In genomic region chr4:120345676-120346465, GRCm38 (mm10) we compare ENCODE assay signal across 27 mouse cellular contexts. TPM values are rescaled to one million over a fixed set of nuclear protein-coding genes. Genes with fewer than 3 reads are reported as not detected.
DNase-seq lines count a peak whose midpoint lies in the region; ATAC-seq and TF ChIP-seq lines count a peak whose summit lies in the region.
"Had no signal": no experiment of that assay in that cellular context is flagged by ENCODE, and none has a peak within 500 bp of the region (broad histone marks: within the 10 kb centered on the region; RNA-seq: fewer than 3 reads in every experiment).

No protein-coding gene starts in this region.

- H3K4me2 ChIP-seq in heart, embryonic 12.5 days: no peak overlapping the region
- H3K4me2 ChIP-seq in liver, embryonic 11.5 days: no peak overlapping the region
- no peak overlapping the region for H3K4me2 ChIP-seq in liver, embryonic 14.5 days (ENCODE audit: low read depth)
- no peak overlapping the region for H3K4me2 ChIP-seq in liver, postnatal 0 days (ENCODE audit: low read depth, low read length)
- no peak overlapping the region for H3K4me2 ChIP-seq in hindbrain, postnatal 0 days (ENCODE audit: low read depth, low read length)
- H3K4me2 ChIP-seq: embryonic facial prominence, embryonic 13.5 days; forebrain, embryonic 12.5 days; forebrain, embryonic 15.5 days; heart, embryonic 11.5 days; heart, embryonic 15.5 days; hindbrain, embryonic 14.5 days had no signal

- ATAC-seq in heart, embryonic 12.5 days (ENCODE audit: insufficient number of reproducible peaks, low FRiP score): no peak
- peak; percentile 34; the same call in 1 of the 2 replicates for ATAC-seq in liver, embryonic 11.5 days (replicated peaks; ENCODE audit: low FRiP score)
- peak; percentile 45; the same call in 1 of the 2 replicates for ATAC-seq in liver, embryonic 14.5 days (ENCODE audit: insufficient read depth)
- ATAC-seq in liver, postnatal 0 days: peak; percentile 91
- no peak for ATAC-seq in hindbrain, postnatal 0 days
- ATAC-seq: activated CD4-positive, CD25-positive, alpha-beta regulatory T cell, adult 4 months; forebrain, embryonic 15.5 days had no signal

- no peaks in the 10 kb centered on the region for H3K27me3 ChIP-seq in heart, embryonic 12.5 days (replicated peaks)
- H3K27me3 ChIP-seq in liver, embryonic 11.5 days (replicated peaks; ENCODE audit: control insufficient read depth, insufficient read depth, low read length): no peaks in the 10 kb centered on the region
- no peaks in the 10 kb centered on the region for H3K27me3 ChIP-seq in liver, embryonic 14.5 days (ENCODE audit: control insufficient read depth, insufficient read depth, low read length)
- no peaks in the 10 kb centered on the region for H3K27me3 ChIP-seq in liver, postnatal 0 days (ENCODE audit: insufficient read depth, low read length)
- no peaks in the 10 kb centered on the region for H3K27me3 ChIP-seq in hindbrain, postnatal 0 days (ENCODE audit: insufficient read depth, low read length)
- H3K27me3 ChIP-seq: embryonic facial prominence, embryonic 13.5 days; forebrain, embryonic 12.5 days; forebrain, embryonic 15.5 days had no signal

- DNase-seq in heart, adult 11 months: peak; percentile 74
- no peak for DNase-seq in liver, embryonic 11.5 days (ENCODE audit: low spot score)
- DNase-seq in liver, embryonic 14.5 days (ENCODE audit: low read depth in 3 of 3, low spot score in 3 of 3): peak; percentile 9 to 18 (median 16)
- no peak for DNase-seq in liver, postnatal 0 days
- no peak for DNase-seq in lung, postnatal 14 days
- DNase-seq in hindbrain, postnatal 0 days (ENCODE audit: low spot score): no peak
- DNase-seq: adrenal gland, adult 8-10 months; adrenal gland, postnatal 25 days; cerebellum, adult 11-12 months; cerebellum, adult 8-10 months; cerebellum, postnatal 10 days; cerebellum, postnatal 36 days; embryo, embryonic 11 days; gastrocnemius, postnatal 25 days; heart, adult 2 months; heart, postnatal 10 days; heart, postnatal 4 days had no signal

- H3K27ac ChIP-seq in heart, embryonic 12.5 days (ENCODE audit: poor library complexity, severe bottlenecking): no peak overlapping the region
- no peak overlapping the region for H3K27ac ChIP-seq in liver, embryonic 11.5 days (ENCODE audit: low read depth, low read length)
- no peak overlapping the region for H3K27ac ChIP-seq in liver, embryonic 14.5 days
- H3K27ac ChIP-seq in liver, postnatal 0 days (ENCODE audit: low read depth): no peak overlapping the region
- no peak overlapping the region for H3K27ac ChIP-seq in hindbrain, postnatal 0 days
- H3K27ac ChIP-seq: embryonic facial prominence, embryonic 10.5 days; embryonic facial prominence, embryonic 13.5 days; forebrain, embryonic 12.5 days; forebrain, embryonic 15.5 days; heart, adult 2 months; heart, embryonic 15.5 days; hindbrain, embryonic 14.5 days had no signal

- H3K36me3 ChIP-seq in heart, embryonic 12.5 days: no peaks in the 10 kb centered on the region
- H3K36me3 ChIP-seq in liver, embryonic 11.5 days (ENCODE audit: control insufficient read depth, insufficient read depth, low read length): no peaks in the 10 kb centered on the region
- H3K36me3 ChIP-seq in liver, embryonic 14.5 days (replicated peaks; ENCODE audit: control insufficient read depth, insufficient read depth, low read depth): no peaks in the 10 kb centered on the region
- H3K36me3 ChIP-seq in liver, postnatal 0 days (replicated peaks; ENCODE audit: insufficient read depth, low read length): no peaks in the 10 kb centered on the region
- H3K36me3 ChIP-seq in hindbrain, postnatal 0 days (ENCODE audit: insufficient read depth, low read length): no peaks in the 10 kb centered on the region
- H3K36me3 ChIP-seq: embryonic facial prominence, embryonic 10.5 days; embryonic facial prominence, embryonic 13.5 days; forebrain, embryonic 12.5 days; forebrain, embryonic 15.5 days; heart, embryonic 15.5 days had no signal

- no peaks in the 10 kb centered on the region for H3K9me3 ChIP-seq in heart, embryonic 12.5 days (replicated peaks)
- H3K9me3 ChIP-seq in liver, embryonic 11.5 days (ENCODE audit: control insufficient read depth, low read length): no peaks in the 10 kb centered on the region
- no peaks in the 10 kb centered on the region for H3K9me3 ChIP-seq in liver, embryonic 14.5 days (ENCODE audit: control insufficient read depth, low read length)
- H3K9me3 ChIP-seq in liver, postnatal 0 days (ENCODE audit: low read length): no peaks in the 10 kb centered on the region
- no peaks in the 10 kb centered on the region for H3K9me3 ChIP-seq in hindbrain, postnatal 0 days (ENCODE audit: low read length)
- H3K9me3 ChIP-seq: embryonic facial prominence, embryonic 10.5 days; embryonic facial prominence, embryonic 13.5 days; forebrain, embryonic 12.5 days; forebrain, embryonic 15.5 days; heart, embryonic 15.5 days had no signal

- TF ChIP-seq CTCF in liver, embryonic 14.5 days (IDR thresholded peaks at IDR 0.05; ENCODE audit: low read depth): no peak
- TF ChIP-seq CTCF in liver, postnatal 0 days (IDR thresholded peaks at IDR 0.05; ENCODE audit: low read depth): no peak
- no peak for TF ChIP-seq CTCF in hindbrain, postnatal 0 days (IDR thresholded peaks at IDR 0.05; ENCODE audit: low read depth)

- WGBS in heart, embryonic 12.5 days: 83% methylated on average over 7 of the region's 7 CpGs
- WGBS in liver, embryonic 11.5 days: 77% methylated on average over 7 of the region's 7 CpGs
- 57% methylated on average over 7 of the region's 7 CpGs for WGBS in liver, embryonic 14.5 days (ENCODE audit: insufficient replicate concordance)
- WGBS in liver, postnatal 0 days (ENCODE audit: insufficient replicate concordance): 56% methylated on average over 7 of the region's 7 CpGs
- 90% methylated on average over 7 of the region's 7 CpGs for WGBS in hindbrain, postnatal 0 days

- H3K4me3 ChIP-seq in heart, embryonic 12.5 days: no peak overlapping the region
- no peak overlapping the region for H3K4me3 ChIP-seq in liver, embryonic 11.5 days (ENCODE audit: low read depth, low read length)
- no peak overlapping the region for H3K4me3 ChIP-seq in liver, embryonic 14.5 days (ENCODE audit: insufficient read depth in 1 of 2, low read depth in 2 of 2, low read length in 2 of 2)
- H3K4me3 ChIP-seq in liver, postnatal 0 days (ENCODE audit: low read depth, low read length): no peak overlapping the region
- no peak overlapping the region for H3K4me3 ChIP-seq in hindbrain, postnatal 0 days (ENCODE audit: low read length)
- H3K4me3 ChIP-seq: embryonic facial prominence, embryonic 10.5 days; embryonic facial prominence, embryonic 13.5 days; erythroblast, embryonic 14.5 days; forebrain, embryonic 12.5 days; forebrain, embryonic 15.5 days; heart, adult 2 months; heart, embryonic 15.5 days had no signal

- H3K4me1 ChIP-seq in heart, embryonic 12.5 days (replicated peaks): no peaks in the 10 kb centered on the region
- H3K4me1 ChIP-seq in liver, embryonic 11.5 days (replicated peaks; ENCODE audit: control insufficient read depth, insufficient read depth, low read length): no peaks in the 10 kb centered on the region
- peaks cover 0 to 6% of the 10 kb centered on the region in 2 experiments; a peak in 2 of 4 replicates for H3K4me1 ChIP-seq in liver, embryonic 14.5 days (replicated peaks; ENCODE audit: control insufficient read depth in 2 of 2, insufficient read depth in 2 of 2, low read length in 1 of 2)
- H3K4me1 ChIP-seq in liver, postnatal 0 days (ENCODE audit: insufficient read depth): no peaks in the 10 kb centered on the region
- no peaks in the 10 kb centered on the region for H3K4me1 ChIP-seq in hindbrain, postnatal 0 days (ENCODE audit: insufficient read depth, low read length)
- H3K4me1 ChIP-seq: embryonic facial prominence, embryonic 10.5 days; embryonic facial prominence, embryonic 13.5 days; heart, embryonic 15.5 days had no signal

- no peak overlapping the region for H3K9ac ChIP-seq in heart, embryonic 12.5 days
- no peak overlapping the region for H3K9ac ChIP-seq in liver, embryonic 11.5 days (ENCODE audit: low read depth, low read length)
- H3K9ac ChIP-seq in liver, embryonic 14.5 days (replicated peaks): no peak overlapping the region
- no peak overlapping the region for H3K9ac ChIP-seq in liver, postnatal 0 days (replicated peaks)
- no peak overlapping the region for H3K9ac ChIP-seq in hindbrain, postnatal 0 days (replicated peaks; ENCODE audit: low read length)
- H3K9ac ChIP-seq: embryonic facial prominence, embryonic 13.5 days; forebrain, embryonic 12.5 days; forebrain, embryonic 15.5 days; heart, embryonic 15.5 days; hindbrain, embryonic 14.5 days had no signal

- no peak for TF ChIP-seq EP300 in liver, embryonic 14.5 days (IDR thresholded peaks at IDR 0.05; ENCODE audit: low read depth)
- TF ChIP-seq EP300 in liver, postnatal 0 days (IDR thresholded peaks at IDR 0.05; ENCODE audit: low read depth): 0 out of 2 replicates have a peak, but pooled peaks have one; percentile 31

RNA-seq across cellular contexts. Expression of gene Foxo6, which starts 58.7 kb away (rescaled TPM):
- 0.06 and 0.08 TPM in 2 replicates for polyA plus RNA-seq in heart, embryonic 12.5 days (2016; fragmentation: Nextera tagmentation; extraction: Ambion mirVana)
- 0.06 and 0.14 TPM in 2 replicates for polyA plus RNA-seq in liver, embryonic 11.5 days (2014; fragmentation: Nextera tagmentation; extraction: Ambion mirVana)
- polyA plus RNA-seq in liver, embryonic 14.5 days (2012; rRNA removed): 0.06 TPM in 2 replicates
- polyA plus RNA-seq in liver, embryonic 14.5 days (2014; fragmentation: Nextera tagmentation; extraction: Ambion mirVana): not detected in 2 replicates
- polyA plus RNA-seq in liver, postnatal 0 days (2015; fragmentation: Nextera tagmentation; extraction: Ambion mirVana): not detected in 2 replicates
- 23.8 and 25.1 TPM in 2 replicates for total RNA-seq in hindbrain, postnatal 0 days (2014; rRNA removed)
- 1.2 and 1.3 TPM in 2 replicates for polyA plus RNA-seq in hindbrain, postnatal 0 days (2015; fragmentation: Nextera tagmentation; extraction: Ambion mirVana)
- polyA plus RNA-seq: activated CD4-positive, CD25-positive, alpha-beta regulatory T cell, adult 4 months; erythroblast, embryonic 14.5 days had no signal

RNA-seq across cellular contexts. Expression of gene Scmh1, which starts 59.2 kb away (rescaled TPM):
- polyA plus RNA-seq in heart, embryonic 12.5 days (2016; fragmentation: Nextera tagmentation; extraction: Ambion mirVana): 90.1 and 102 TPM in 2 replicates
- 22.6 and 33.8 TPM in 2 replicates for polyA plus RNA-seq in liver, embryonic 11.5 days (2014; fragmentation: Nextera tagmentation; extraction: Ambion mirVana)
- polyA plus RNA-seq in liver, embryonic 14.5 days (2012; rRNA removed): 11.0 and 12.5 TPM in 2 replicates
- polyA plus RNA-seq in liver, embryonic 14.5 days (2014; fragmentation: Nextera tagmentation; extraction: Ambion mirVana): 12.3 and 14.2 TPM in 2 replicates
- polyA plus RNA-seq in liver, postnatal 0 days (2015; fragmentation: Nextera tagmentation; extraction: Ambion mirVana): 9.0 and 10.7 TPM in 2 replicates
- total RNA-seq in hindbrain, postnatal 0 days (2014; rRNA removed): 36.2 and 65.0 TPM in 2 replicates
- 51.4 and 52.5 TPM in 2 replicates for polyA plus RNA-seq in hindbrain, postnatal 0 days (2015; fragmentation: Nextera tagmentation; extraction: Ambion mirVana)

Comparison
In these comparisons a context has a peak if more than half of its experiments do, and no peak if none do; other contexts are left out.
1. DNase-seq: peak in heart, adult 11 months (single experiment) and liver, embryonic 14.5 days (3 of 3); none in liver, embryonic 11.5 days (single experiment), liver, postnatal 0 days (single experiment), lung, postnatal 14 days (single experiment) and hindbrain, postnatal 0 days (single experiment).
2. ATAC-seq: peak in liver, embryonic 11.5 days (single experiment), liver, embryonic 14.5 days (single experiment) and liver, postnatal 0 days (single experiment); none in heart, embryonic 12.5 days (single experiment) and hindbrain, postnatal 0 days (single experiment).